Mouse (Mus musculus): ENCODE measurements around the gene Casq2.

GRCm38 (mm10) chr3:102135389-102136113 lies 49.3 kb downstream of the Casq2 start:
- TF ChIP-seq CTCF (IDR thresholded peaks at IDR 0.05; ENCODE audit: borderline replicate concordance, insufficient read depth, low read depth, low read length) (no peak), POLR2A (IDR thresholded peaks at IDR 0.05; ENCODE audit: borderline replicate concordance, insufficient read depth, low read length) (no peak)
